Mouse (Mus musculus) urinary bladder, postnatal 4 days (tissue): ENCODE results near the gene Gm21974.
"Not testable (repeated sequence)": the region's sequence is repeated elsewhere in the genome, so short reads cannot be mapped to it uniquely, and the experiment has no call there.

ENCODE experiments used
- DNase-seq, 2 experiments: peaks; one replicate each; pipeline ENCODE4 v3.0.0; 2021 to 2022; ENCODE audit warnings: low spot score in 2 of 2

Gene Gm21974

DNA sequence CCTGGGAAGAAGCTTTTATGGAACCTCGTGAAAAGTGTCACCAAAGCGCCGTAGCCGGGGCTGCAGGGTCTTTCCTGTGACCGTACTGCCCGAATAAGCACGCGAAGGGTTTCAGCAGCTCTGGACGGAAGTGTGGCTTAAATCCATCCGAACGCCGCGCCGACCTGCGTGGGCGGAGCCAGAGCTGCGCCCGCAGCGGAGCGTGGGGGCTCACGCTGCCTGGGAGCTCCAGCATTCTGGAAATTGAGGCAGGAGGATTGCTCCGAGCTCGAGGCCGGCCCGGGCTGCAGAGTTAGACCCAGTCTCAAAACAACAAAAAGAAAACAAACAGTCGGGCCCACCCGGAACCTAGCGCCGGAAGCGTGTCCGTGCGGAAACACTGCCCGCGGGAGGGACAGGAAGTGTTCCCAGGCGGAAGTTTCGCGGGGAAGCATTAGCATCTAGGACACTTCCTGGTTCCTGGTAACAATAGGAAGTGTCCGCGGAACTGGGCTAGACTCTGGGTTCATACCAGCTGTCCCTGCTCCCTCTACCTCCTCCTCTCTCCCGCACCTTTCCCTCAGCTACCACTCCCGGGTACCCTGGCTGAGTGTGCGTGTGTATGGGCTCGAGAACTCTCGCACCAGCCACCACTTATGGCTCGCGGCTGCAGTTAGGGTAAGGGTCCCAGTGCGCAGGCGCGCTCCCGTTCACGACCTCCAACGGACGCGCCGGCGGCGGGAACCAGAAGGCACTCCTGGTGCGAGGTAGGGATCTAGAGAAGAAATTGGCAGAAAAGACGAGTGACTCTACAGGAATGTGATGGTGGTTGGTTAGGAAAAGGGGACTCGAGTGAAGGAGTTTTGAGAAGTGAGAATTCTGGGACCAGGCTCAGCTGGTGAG is 18.5 kb downstream of the Gm21974 start, which contains the start of gene Zfp668:
Zfp668 (minus strand) TSS at position 362 of the 882 bp plus-strand sequence.
- peak; percentile 85 to 91 for DNase-seq

DNA sequence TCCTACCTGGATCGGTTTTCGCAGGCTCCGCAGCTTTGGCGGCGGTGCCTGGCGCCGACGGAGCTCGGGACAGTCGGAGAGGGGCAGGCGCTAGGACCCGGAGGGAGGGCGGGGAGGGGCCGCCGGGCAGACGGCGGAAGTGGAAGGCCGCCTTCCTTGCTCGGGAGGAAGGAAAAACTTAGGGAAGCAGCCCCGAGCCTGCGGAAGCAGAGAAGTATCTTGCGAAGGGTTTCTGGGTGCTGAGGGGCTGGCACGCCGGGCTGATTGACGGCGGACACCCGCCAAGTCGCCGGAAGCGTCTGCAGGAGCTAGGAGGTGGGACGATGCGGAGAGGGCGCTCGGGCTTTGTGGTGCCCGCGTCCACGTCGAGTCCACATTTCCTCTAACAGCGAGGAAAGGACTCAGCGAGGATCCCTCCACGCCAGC is 19.2 kb downstream of the Gm21974 start, which contains the start of gene Zfp646:
Zfp646 (plus strand) TSS at position 181 of the 426 bp plus-strand sequence.
- DNase-seq: peak; percentile 70 to 71

- peak; percentile 92 to 93 for DNase-seq
Observed at GRCm38 (mm10) chr7:127875627-127876001, 19.6 kb downstream of the Gm21974 start.

- no peak for DNase-seq
Observed at GRCm38 (mm10) chr7:127874812-127875626, 20.2 kb downstream of the Gm21974 start.

- no peak for DNase-seq
Observed at GRCm38 (mm10) chr7:127870136-127870821, 25.0 kb downstream of the Gm21974 start.

DNA sequence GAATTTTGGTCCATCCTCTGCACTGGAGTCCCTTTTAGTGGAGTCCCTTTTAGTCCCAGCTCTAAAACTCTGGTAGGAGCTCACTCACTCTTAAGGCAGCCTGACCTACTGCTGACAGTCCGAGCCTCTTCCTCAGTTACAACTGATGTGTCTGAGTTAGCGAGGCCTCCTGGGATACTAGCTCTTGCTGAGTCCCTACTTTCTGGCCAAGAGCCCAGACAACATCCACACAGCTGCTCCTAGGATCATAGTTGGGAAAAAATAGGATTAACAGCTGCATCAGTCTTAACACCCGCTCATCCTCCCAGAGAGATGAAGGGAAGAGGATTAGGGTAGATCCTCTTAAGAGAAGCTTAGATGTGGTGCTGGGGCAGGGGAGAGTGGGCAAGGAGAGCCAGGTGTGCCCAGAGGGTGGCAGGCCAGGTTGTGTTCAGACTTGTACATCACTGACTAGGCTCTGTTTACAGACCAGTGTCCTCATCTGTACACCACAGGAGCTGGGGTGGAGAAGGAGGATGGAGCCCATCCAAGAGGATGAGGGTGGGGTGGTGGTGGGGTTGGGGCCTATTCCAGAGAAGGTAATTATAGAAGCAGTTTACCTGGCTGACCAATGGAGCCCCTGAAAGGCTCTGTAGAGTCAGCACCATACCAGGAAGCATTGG is 26.0 kb downstream of the Gm21974 start:
- no peak for DNase-seq

DNA sequence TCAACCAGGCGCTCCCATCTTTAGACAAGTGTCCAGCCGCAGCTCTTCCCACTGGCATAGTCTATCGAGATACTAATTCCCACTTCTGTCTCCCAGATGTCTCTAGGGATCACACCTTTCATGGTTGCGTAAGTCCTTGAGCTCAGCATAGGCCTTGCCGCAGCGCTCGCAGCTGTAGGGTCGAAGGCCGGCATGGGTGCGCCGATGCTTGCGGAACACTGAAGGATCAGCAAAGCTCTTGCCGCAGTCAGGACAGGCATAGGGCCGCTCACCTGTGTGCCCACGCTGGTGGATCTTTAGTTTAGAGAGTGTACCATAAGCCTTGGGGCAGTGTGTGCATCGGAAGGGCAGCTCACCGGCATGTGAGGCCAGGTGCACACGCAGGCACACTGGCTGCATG is 27.6 kb downstream of the Gm21974 start:
- no peak for DNase-seq

- no peak for DNase-seq
Observed at GRCm38 (mm10) chr7:127866434-127866833, 28.8 kb downstream of the Gm21974 start.

DNA sequence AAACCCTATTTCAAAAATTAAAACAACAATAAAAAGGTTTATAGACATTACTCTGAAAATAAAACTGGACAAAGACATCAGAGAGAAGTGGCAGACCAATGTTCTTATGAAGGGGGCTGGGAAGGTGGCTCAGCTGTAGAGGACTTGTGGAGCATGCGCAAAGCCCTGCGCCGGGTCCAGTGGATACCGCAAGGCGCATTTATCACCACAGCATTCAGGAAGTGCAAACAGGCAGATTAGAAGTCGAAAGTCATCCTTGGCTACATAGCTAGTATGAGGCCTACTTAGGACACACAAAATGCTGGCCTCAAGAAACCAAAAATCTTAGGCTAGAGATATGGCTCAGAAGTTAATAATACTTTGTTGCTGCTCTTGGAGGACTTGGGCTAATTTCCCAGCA is 37.0 kb downstream of the Gm21974 start:
- DNase-seq: no peak

DNA sequence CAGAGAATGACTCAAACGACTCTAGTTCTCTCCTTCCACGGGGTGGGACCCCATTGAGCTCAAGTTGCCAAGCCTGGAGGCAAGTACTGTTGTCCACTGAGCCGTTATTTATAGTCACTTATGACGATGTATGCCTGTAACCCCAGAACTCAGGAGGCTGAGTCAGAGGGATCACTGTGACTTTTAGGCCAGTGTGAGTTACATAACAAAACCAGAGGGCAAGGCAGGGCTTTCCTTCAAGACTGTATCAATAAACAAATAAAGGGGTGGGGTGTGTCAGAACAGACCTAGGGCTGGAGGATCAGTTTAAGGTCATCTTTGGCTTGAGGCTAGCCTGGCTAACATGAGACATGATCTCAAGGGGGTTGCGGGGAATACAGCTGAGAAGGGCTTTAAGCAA is 44.3 kb downstream of the Gm21974 start:
- DNase-seq: no peak

DNA sequence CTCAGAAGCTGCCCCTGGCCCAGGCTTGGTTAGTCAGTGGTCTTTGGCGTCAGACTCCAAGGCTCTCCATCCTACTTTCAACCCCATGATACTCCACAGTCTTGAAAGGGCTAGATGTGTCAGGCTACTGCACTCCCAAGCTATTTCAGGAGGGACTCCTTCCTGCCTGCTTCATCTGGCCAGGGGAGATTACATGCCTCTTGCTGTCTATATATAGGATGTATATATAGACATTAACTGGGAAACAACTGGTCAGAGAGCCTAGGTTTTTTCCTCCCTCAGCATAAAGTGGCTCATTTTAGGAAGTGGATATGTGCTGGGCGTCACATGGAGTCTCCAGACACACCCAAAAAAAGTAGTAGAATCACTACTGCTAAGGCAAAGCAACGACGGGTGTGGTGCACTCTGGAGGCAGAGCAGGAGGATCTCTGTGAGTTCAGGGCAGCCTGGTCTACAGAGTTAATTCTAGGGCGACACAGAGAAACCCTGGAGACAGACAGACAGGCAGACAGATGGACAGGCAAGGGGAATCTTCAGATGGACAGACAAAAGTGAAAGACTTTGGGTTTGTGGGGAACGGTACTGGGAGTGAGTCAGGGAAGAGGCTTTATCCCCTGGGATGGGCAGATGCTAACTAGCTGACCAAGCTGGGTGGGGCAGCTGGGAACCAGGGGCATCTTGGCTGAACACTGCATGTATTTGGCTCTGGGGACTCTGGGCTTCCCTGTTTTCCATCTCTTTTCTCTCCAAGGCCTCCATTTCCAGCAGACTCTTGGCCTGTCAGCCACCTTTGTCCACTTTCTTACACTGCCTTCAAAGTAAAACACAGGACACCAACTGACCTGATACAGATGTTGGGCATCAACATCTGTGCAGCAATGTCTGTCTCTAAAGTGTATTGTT is 45.0 kb downstream of the Gm21974 start:
- no peak for DNase-seq

DNA sequence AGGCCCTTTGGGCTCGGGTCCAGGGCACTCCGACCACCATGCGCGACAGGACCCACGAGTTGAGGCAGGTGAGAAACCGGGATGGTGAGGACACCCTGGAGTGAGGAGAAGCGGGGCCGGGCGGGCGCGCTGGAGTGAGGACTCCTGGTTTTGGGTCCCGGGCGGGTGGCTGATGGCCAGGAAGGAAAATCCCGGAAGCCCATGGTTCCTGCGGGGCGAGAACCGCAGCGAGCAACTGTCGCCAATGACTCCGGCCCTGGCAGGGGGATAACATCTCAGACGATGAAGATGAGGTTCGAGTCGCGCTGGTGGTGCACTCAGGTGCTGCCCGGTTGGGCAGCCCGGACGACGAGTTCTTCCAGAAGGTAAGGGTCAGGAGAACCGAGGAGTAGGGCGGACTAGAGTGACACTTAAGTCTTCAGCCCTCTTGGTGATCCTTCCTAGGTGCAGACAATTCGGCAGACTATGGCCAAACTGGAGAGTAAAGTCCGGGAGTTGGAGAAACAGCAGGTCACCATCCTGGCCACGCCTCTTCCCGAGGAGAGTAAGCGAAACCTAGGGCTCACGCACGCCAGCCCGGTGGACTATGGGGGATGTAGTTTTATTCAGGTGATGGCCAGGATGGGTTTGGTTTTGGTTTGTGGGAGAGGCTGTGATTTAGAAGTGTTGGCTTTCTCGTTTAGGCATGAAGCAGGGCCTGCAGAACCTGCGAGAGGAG is 53.1 kb downstream of the Gm21974 start:
- DNase-seq: peak; percentile 70 to 78

- DNase-seq: peak; percentile 93 to 95
Observed at GRCm38 (mm10) chr7:127841340-127842000, 53.8 kb downstream of the Gm21974 start.

DNA sequence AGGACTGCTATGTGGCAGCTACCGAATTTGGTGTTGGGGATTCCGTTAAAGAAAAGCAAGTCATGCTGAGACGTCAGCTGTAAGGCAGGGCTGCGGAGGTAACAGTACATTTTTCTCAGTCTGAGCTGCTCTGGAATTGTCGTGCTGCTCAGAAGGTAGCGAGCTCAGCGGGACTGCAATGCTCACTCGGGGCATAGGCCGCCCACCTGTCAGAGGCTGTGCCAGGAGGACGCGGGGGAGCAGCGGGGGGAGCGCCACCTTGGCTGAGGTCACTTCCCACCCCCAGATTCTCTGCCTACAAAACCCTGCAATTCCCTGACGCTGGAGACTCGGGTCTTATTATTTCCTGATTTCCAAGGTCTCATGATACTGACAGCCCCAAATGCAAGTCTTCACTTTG is 54.4 kb downstream of the Gm21974 start:
- peak in 1 of 2 experiments; percentile 49 for DNase-seq

GRCm38 (mm10) chr7:127840031-127840430 is 55.2 kb downstream of the Gm21974 start:
- DNase-seq: not testable (repeated sequence)

DNA sequence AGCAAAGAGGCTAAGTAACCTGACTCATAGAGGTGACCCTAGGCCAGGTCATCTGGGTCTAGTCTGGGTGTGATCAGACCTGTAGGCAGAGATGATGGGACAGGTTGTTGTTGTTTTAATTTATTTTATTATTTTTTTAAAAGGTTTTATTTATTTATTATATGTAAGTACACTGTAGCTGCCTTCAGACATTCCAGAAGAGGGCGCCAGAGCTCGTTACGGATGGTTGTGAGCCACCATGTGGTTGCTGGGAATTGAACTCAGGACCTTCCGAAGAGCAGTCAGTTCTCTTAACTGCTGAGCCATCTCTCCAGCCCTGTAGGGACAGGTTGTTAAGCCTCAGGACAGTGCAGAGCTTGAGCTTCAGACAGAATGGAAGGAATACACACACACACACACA is 57.4 kb downstream of the Gm21974 start:
- not testable (repeated sequence) for DNase-seq

DNA sequence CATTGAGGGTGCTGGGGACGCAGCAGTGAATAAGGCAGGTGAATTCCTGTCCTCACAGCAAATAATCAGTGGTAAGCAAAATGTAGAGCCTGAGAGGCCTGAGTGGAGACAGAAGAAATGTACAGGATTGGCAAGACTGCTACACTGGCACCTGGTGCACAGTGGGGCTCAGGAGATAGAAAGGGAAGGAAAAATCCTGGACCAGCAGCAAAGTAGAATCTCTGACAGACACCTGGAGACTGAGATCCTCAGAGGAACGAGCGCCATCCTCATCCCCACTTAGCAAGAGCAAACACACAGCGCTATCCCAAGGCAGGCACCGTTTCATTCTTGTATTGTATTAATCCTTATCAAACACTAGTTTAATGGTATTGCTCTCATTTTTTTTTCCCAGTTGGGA is 57.8 kb downstream of the Gm21974 start:
- no peak for DNase-seq
